ENCODE assay signal across 10 mouse cellular contexts in genomic region chr2:143217760-143218358, GRCm38 (mm10).
DNase-seq lines count a peak whose midpoint lies in the region; ATAC-seq lines count a peak whose summit lies in the region.
"Had no signal": no experiment of that assay in that cellular context is flagged by ENCODE, and none has a peak within 500 bp of the region (broad histone marks: within the 10 kb centered on the region; RNA-seq: fewer than 3 reads in every experiment).

No protein-coding gene starts in this region.

- no peak overlapping the region for H3K27ac ChIP-seq in forebrain, embryonic 13.5 days
- no peak overlapping the region for H3K27ac ChIP-seq in forebrain, embryonic 11.5 days (ENCODE audit: low read depth, low read length)
- H3K27ac ChIP-seq in liver, embryonic 11.5 days (ENCODE audit: low read depth, low read length) = no peak overlapping the region
- H3K27ac ChIP-seq: macrophage had no signal

- H3K9me3 ChIP-seq in forebrain, embryonic 13.5 days (replicated peaks) = no peaks in the 10 kb centered on the region
- no peaks in the 10 kb centered on the region for H3K9me3 ChIP-seq in forebrain, embryonic 11.5 days (ENCODE audit: control insufficient read depth, low read length)
- H3K9me3 ChIP-seq in liver, embryonic 11.5 days (ENCODE audit: control insufficient read depth, low read length) = peaks cover 4% of the 10 kb centered on the region; the same call in 1 of the 2 replicates

- H3K4me1 ChIP-seq in forebrain, embryonic 13.5 days = no peaks in the 10 kb centered on the region
- H3K4me1 ChIP-seq in forebrain, embryonic 11.5 days (replicated peaks; ENCODE audit: control insufficient read depth, insufficient read depth, low read length) = no peaks in the 10 kb centered on the region
- H3K4me1 ChIP-seq in liver, embryonic 11.5 days (replicated peaks; ENCODE audit: control insufficient read depth, insufficient read depth, low read length) = no peaks in the 10 kb centered on the region

- intact Hi-C loops in left cerebral cortex, postnatal 36 days (cut with DNase I) = loop anchor here (10.0 kb wide), 1 partner anchor 327 kb away; the partner anchor contains the start of gene Pcsk2

- H3K36me3 ChIP-seq in forebrain, embryonic 13.5 days (ENCODE audit: poor library complexity, severe bottlenecking) = no peaks in the 10 kb centered on the region
- H3K36me3 ChIP-seq in forebrain, embryonic 11.5 days (ENCODE audit: control insufficient read depth, insufficient read depth, low read length) = no peaks in the 10 kb centered on the region
- no peaks in the 10 kb centered on the region for H3K36me3 ChIP-seq in liver, embryonic 11.5 days (ENCODE audit: control insufficient read depth, insufficient read depth, low read length)

- H3K4me2 ChIP-seq in forebrain, embryonic 13.5 days = no peak overlapping the region
- H3K4me2 ChIP-seq in forebrain, embryonic 11.5 days (ENCODE audit: low read depth, low read length, severe bottlenecking) = no peak overlapping the region
- no peak overlapping the region for H3K4me2 ChIP-seq in liver, embryonic 11.5 days

- no peak for DNase-seq in forebrain, embryonic 11.5 days (ENCODE audit: low spot score)
- peak; percentile 76 to 91 for DNase-seq in frontal cortex, postnatal 36 days (ENCODE audit: low spot score in 2 of 2)
- peak; percentile 81 to 83 for DNase-seq in left cerebral cortex, postnatal 36 days (ENCODE audit: low spot score in 2 of 2)
- DNase-seq in liver, embryonic 11.5 days (ENCODE audit: low spot score) = no peak
- DNase-seq in B cell, adult 2 months = no peak
- DNase-seq in urinary bladder, postnatal 4 days (ENCODE audit: low spot score in 2 of 2) = no peak

- no peaks in the 10 kb centered on the region for H3K27me3 ChIP-seq in forebrain, embryonic 13.5 days
- no peaks in the 10 kb centered on the region for H3K27me3 ChIP-seq in forebrain, embryonic 11.5 days (ENCODE audit: control insufficient read depth, insufficient read depth, low read length)
- no peaks in the 10 kb centered on the region for H3K27me3 ChIP-seq in liver, embryonic 11.5 days (replicated peaks; ENCODE audit: control insufficient read depth, insufficient read depth, low read length)

- no peak overlapping the region for H3K4me3 ChIP-seq in forebrain, embryonic 13.5 days
- no peak overlapping the region for H3K4me3 ChIP-seq in forebrain, embryonic 11.5 days (ENCODE audit: low read depth, low read length)
- H3K4me3 ChIP-seq in liver, embryonic 11.5 days (ENCODE audit: low read depth, low read length) = no peak overlapping the region

- no peak overlapping the region for H3K9ac ChIP-seq in forebrain, embryonic 13.5 days
- no peak overlapping the region for H3K9ac ChIP-seq in forebrain, embryonic 11.5 days (ENCODE audit: low read length)
- no peak overlapping the region for H3K9ac ChIP-seq in liver, embryonic 11.5 days (ENCODE audit: low read depth, low read length)

- WGBS in forebrain, embryonic 13.5 days = 63% methylated on average over 5 of the region's 5 CpGs
- WGBS in forebrain, embryonic 11.5 days = 84% methylated on average over 5 of the region's 5 CpGs
- WGBS in liver, embryonic 11.5 days = 60% methylated on average over 5 of the region's 5 CpGs

- peak; percentile 86; the same call in 1 of the 2 replicates for ATAC-seq in forebrain, embryonic 13.5 days
- no peak for ATAC-seq in forebrain, embryonic 11.5 days (replicated peaks; ENCODE audit: low FRiP score)
- peak; percentile 89 for ATAC-seq in cerebellum, adult (ENCODE audit: insufficient number of reproducible peaks, low FRiP score, low TSS enrichment)
- ATAC-seq in liver, embryonic 11.5 days (replicated peaks; ENCODE audit: low FRiP score) = no peak
- ATAC-seq: intestine, postnatal 0 days had no signal

Comparison
In these comparisons a context has a peak if more than half of its experiments do, and no peak if none do; other contexts are left out.
1. ATAC-seq: peak in forebrain, embryonic 13.5 days (single experiment) and cerebellum, adult (single experiment); none in forebrain, embryonic 11.5 days (single experiment) and liver, embryonic 11.5 days (single experiment).
2. DNase-seq: peak in frontal cortex, postnatal 36 days (2 of 2) and left cerebral cortex, postnatal 36 days (2 of 2); none in forebrain, embryonic 11.5 days (single experiment), liver, embryonic 11.5 days (single experiment), B cell, adult 2 months (0 of 2) and urinary bladder, postnatal 4 days (0 of 2).